Mouse (Mus musculus) lung, adult 2 months (tissue): ENCODE measurements around the gene Ugt1a5.

Experiments used
- CTCF ChIP-seq: fragments of 200-500 bp; IDR thresholded peaks from 2 replicates; pipeline ENCODE4 v1.5.1; 2011; ENCODE audit warnings: mild to moderate bottlenecking, low read length, control low read depth; ENCODE audit not compliant: insufficient read depth
- POLR2A ChIP-seq: fragments of 200-500 bp; IDR thresholded peaks from 2 replicates; pipeline ENCODE4 v1.6.1; 2011; ENCODE audit warnings: low read depth, mild to moderate bottlenecking, control low read depth, low read length, borderline replicate concordance; ENCODE audit errors: extremely low read depth

GRCm38 (mm10) chr1:88258361-88258760 lies 92.5 kb downstream of the Ugt1a5 start:
- TF ChIP-seq POLR2A (no peak), CTCF (no peak)
